Mouse (Mus musculus) midbrain, embryonic 15.5 days (tissue): ENCODE data around the gene Cfap61. TPM values are rescaled to one million over a fixed set of nuclear protein-coding genes. Genes with fewer than 3 reads are reported as not detected.

Experiments
- ATAC-seq: fragments of 200-750 bp; cut with Nextera tagmentation; replicated peaks from 2 replicates; pipeline ENCODE4 v1.8.0; 2017; ENCODE audit warnings: moderate TSS enrichment
- H3K27ac ChIP-seq: fragments of 300-500 bp; sonication (generic); 2 replicates; pipeline ENCODE4 v1.5.1; 2015; ENCODE audit warnings: mild to moderate bottlenecking, inconsistent platforms
- H3K27me3 ChIP-seq: fragments of 300-500 bp; sonication (generic); replicated peaks from 2 replicates; pipeline ENCODE4 v1.6.1; 2015; ENCODE audit warnings: inconsistent platforms
- H3K36me3 ChIP-seq: fragments of 300-500 bp; sonication (generic); replicated peaks from 2 replicates; pipeline ENCODE4 v1.6.1; 2015; ENCODE audit warnings: inconsistent platforms
- H3K4me1 ChIP-seq: fragments of 300-500 bp; sonication (generic); 2 replicates; pipeline ENCODE4 v1.6.1; 2015; ENCODE audit warnings: inconsistent platforms
- H3K4me2 ChIP-seq: fragments of 300-500 bp; sonication (generic); 2 replicates; pipeline ENCODE4 v1.6.1; 2015; ENCODE audit warnings: inconsistent platforms, mild to moderate bottlenecking, moderate library complexity
- H3K4me3 ChIP-seq: fragments of 300-500 bp; sonication (generic); 2 replicates; pipeline ENCODE4 v1.5.1; 2015; ENCODE audit warnings: mild to moderate bottlenecking, inconsistent platforms
- H3K9ac ChIP-seq: fragments of 300-500 bp; sonication (generic); 2 replicates; pipeline ENCODE4 v1.6.1; 2015; ENCODE audit warnings: mild to moderate bottlenecking, inconsistent platforms
- H3K9me3 ChIP-seq: fragments of 300-500 bp; sonication (generic); 2 replicates; pipeline ENCODE4 v1.6.1; 2016; ENCODE audit warnings: inconsistent platforms
- WGBS: fragments of 180-500 bp; shearing (Covaris S2); methylation state at CpG from one replicate; pipeline ENCODE4 v1.1.7; 2015; ENCODE audit warnings: mixed read lengths; 5-methylcytosine and 5-hydroxymethylcytosine counted together
- polyA plus RNA-seq: library from polyadenylated mRNA; unstranded; fragments of >200 nt; fragmentation: Nextera tagmentation; extraction: Ambion mirVana; gene quantifications from 2 replicates; pipeline ENCODE4 v1.2.1, GENCODE M21; 2015

Cfap61 gene
- polyA plus RNA-seq, 1 experiment from 2014 or later: 3.5 TPM

DNA sequence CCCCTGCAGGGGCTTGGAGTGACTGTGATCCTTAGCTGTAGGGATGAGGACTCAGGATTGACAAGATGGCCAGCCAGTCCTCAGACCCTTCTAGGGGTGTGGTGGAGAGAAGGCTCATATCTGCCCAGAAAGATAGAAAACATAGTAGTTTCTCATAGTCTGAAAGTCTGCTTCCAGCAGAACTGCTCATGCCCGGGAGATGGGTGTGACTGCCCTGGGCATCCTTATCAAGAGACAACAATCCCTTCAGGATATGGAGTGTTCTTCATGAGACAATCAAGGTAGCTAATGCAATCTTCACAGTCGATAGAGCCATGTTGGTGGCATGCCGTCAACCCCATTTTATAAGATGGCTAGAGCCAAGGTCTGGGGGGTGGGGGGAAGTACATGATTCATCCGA, 173.4 kb downstream of the Cfap61 start:
- no peak for ATAC-seq
- no peak overlapping the region for H3K27ac ChIP-seq
- H3K9me3 ChIP-seq: no peaks in the 10 kb centered on the region
- WGBS: 88% methylated on average over 4 of the region's 4 CpGs
- H3K9ac ChIP-seq: no peak overlapping the region
- H3K4me2 ChIP-seq: no peak overlapping the region
- H3K36me3 ChIP-seq: no peaks in the 10 kb centered on the region
- H3K4me1 ChIP-seq: 0 out of 2 replicates have a peak, but pooled peaks cover 2% of the 10 kb centered on the region
- no peaks in the 10 kb centered on the region for H3K27me3 ChIP-seq
- H3K4me3 ChIP-seq: no peak overlapping the region

- no peak for ATAC-seq
- no peak overlapping the region for H3K4me2 ChIP-seq
- H3K9me3 ChIP-seq: no peaks in the 10 kb centered on the region
- H3K27ac ChIP-seq: no peak overlapping the region
- no peak overlapping the region for H3K9ac ChIP-seq
- H3K4me3 ChIP-seq: no peak overlapping the region
- WGBS: 74% methylated on average over 9 of the region's 9 CpGs
- no peaks in the 10 kb centered on the region for H3K27me3 ChIP-seq
- H3K4me1 ChIP-seq: no peaks in the 10 kb centered on the region
- no peaks in the 10 kb centered on the region for H3K36me3 ChIP-seq
Observed at GRCm38 (mm10) chr2:146109921-146110320, 175.3 kb downstream of the Cfap61 start.

DNA sequence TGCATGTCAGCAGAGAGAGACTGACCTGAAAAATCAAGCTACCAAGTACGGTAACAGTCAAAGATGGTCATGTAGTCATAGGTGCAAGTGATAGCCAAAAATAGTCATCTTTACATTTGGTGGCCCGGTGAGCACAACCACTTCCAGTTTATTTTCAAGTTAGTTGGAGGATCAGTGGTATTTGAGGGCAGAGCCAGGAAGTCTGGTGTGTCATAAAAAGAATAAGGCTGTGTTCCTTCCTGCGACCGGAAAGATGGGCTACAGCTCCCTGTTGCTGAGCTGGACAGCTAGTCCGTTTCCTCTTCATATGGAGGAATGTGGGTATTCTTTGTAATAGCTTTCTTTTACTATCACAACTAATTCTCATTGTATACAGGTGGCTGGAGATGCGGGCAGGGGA, 181.7 kb downstream of the Cfap61 start:
- no peaks in the 10 kb centered on the region for H3K36me3 ChIP-seq
- WGBS: 87% methylated on average over 6 of the region's 6 CpGs
- H3K4me3 ChIP-seq: no peak overlapping the region
- no peak for ATAC-seq
- no peak overlapping the region for H3K4me2 ChIP-seq
- no peaks in the 10 kb centered on the region for H3K9me3 ChIP-seq
- H3K4me1 ChIP-seq: no peaks in the 10 kb centered on the region
- no peak overlapping the region for H3K9ac ChIP-seq
- H3K27ac ChIP-seq: no peak overlapping the region
- no peaks in the 10 kb centered on the region for H3K27me3 ChIP-seq

GRCm38 (mm10) chr2:146116726-146117125, 182.1 kb downstream of the Cfap61 start:
- 96% methylated on average over 5 of the region's 5 CpGs for WGBS

GRCm38 (mm10) chr2:146117191-146117914, 182.8 kb downstream of the Cfap61 start:
- 32% methylated on average over 17 of the region's 17 CpGs for WGBS
- no peak overlapping the region for H3K4me2 ChIP-seq
- H3K36me3 ChIP-seq: no peaks in the 10 kb centered on the region
- H3K9me3 ChIP-seq: no peaks in the 10 kb centered on the region
- ATAC-seq: 0 out of 2 replicates have a peak, but pooled peaks have one; percentile 9
- H3K27ac ChIP-seq: no peak overlapping the region
- no peaks in the 10 kb centered on the region for H3K27me3 ChIP-seq
- H3K9ac ChIP-seq: no peak overlapping the region
- H3K4me3 ChIP-seq: no peak overlapping the region
- no peaks in the 10 kb centered on the region for H3K4me1 ChIP-seq

More at GRCm38 (mm10) chr2:146116726-146117125, 182.1 kb downstream of the Cfap61 start:
- Histone ChIP-seq H3K4me2 (no peak overlapping the region), H3K27ac (no peak overlapping the region), H3K4me1 (no peaks in the 10 kb centered on the region), H3K4me3 (no peak overlapping the region), H3K9ac (no peak overlapping the region), H3K36me3 (no peaks in the 10 kb centered on the region), H3K27me3 (no peaks in the 10 kb centered on the region), H3K9me3 (no peaks in the 10 kb centered on the region)
- no peak for ATAC-seq

GRCm38 (mm10) chr2:146117915-146118403, 183.4 kb downstream of the Cfap61 start:
- Histone ChIP-seq H3K9ac (no peak overlapping the region), H3K36me3 (no peaks in the 10 kb centered on the region), H3K9me3 (no peaks in the 10 kb centered on the region), H3K27me3 (no peaks in the 10 kb centered on the region), H3K4me2 (no peak overlapping the region), H3K4me3 (no peak overlapping the region), H3K27ac (no peak overlapping the region), H3K4me1 (no peaks in the 10 kb centered on the region)
- 34% methylated on average over 3 of the region's 3 CpGs for WGBS
- ATAC-seq: no peak

DNA sequence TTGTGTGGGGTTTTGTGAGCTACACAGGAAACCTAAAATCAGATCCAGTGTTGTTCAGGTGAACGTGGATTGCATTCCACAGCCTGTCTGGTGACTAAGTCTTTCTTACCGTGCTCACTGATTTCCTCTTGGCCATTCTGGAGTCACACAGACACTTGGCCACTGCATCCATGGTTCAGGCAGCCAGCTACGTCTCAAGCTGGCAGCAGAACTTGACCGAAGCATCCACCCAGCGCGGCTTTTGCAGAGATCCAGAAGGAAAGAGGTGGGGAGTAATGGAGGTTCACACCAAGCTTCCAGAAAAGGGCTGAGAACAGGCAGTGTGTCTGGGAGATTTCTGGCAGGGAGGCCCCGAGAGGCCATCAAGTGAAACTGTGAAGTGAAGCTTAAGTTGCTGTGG, 187.0 kb downstream of the Cfap61 start:
- ATAC-seq: no peak
- Histone ChIP-seq H3K27ac (no peak overlapping the region), H3K4me2 (no peak overlapping the region), H3K27me3 (no peaks in the 10 kb centered on the region), H3K9ac (no peak overlapping the region), H3K4me3 (no peak overlapping the region), H3K9me3 (no peaks in the 10 kb centered on the region), H3K4me1 (no peaks in the 10 kb centered on the region), H3K36me3 (no peaks in the 10 kb centered on the region)
- WGBS: 87% methylated on average over 7 of the region's 7 CpGs

- H3K9me3 ChIP-seq: no peaks in the 10 kb centered on the region
- 96% methylated on average over 2 of the region's 2 CpGs for WGBS
Observed at GRCm38 (mm10) chr2:146125129-146125528, 190.5 kb downstream of the Cfap61 start.

GRCm38 (mm10) chr2:146128622-146129021, 194.0 kb downstream of the Cfap61 start:
- Histone ChIP-seq H3K4me2 (no peak overlapping the region), H3K9me3 (no peaks in the 10 kb centered on the region), H3K9ac (no peak overlapping the region), H3K36me3 (no peaks in the 10 kb centered on the region), H3K27ac (no peak overlapping the region), H3K4me3 (no peak overlapping the region), H3K4me1 (no peaks in the 10 kb centered on the region), H3K27me3 (no peaks in the 10 kb centered on the region)
- no peak for ATAC-seq
- WGBS: 58% methylated on average over 6 of the region's 6 CpGs

More at GRCm38 (mm10) chr2:146125129-146125528, 190.5 kb downstream of the Cfap61 start:
- H3K36me3 ChIP-seq: no peaks in the 10 kb centered on the region
- no peak for ATAC-seq
- H3K4me1 ChIP-seq: no peaks in the 10 kb centered on the region
- no peak overlapping the region for H3K4me2 ChIP-seq
- no peaks in the 10 kb centered on the region for H3K27me3 ChIP-seq
- no peak overlapping the region for H3K27ac ChIP-seq
- H3K9ac ChIP-seq: no peak overlapping the region
- no peak overlapping the region for H3K4me3 ChIP-seq

- Histone ChIP-seq H3K9ac (no peak overlapping the region), H3K27me3 (no peaks in the 10 kb centered on the region), H3K36me3 (no peaks in the 10 kb centered on the region), H3K4me1 (no peaks in the 10 kb centered on the region), H3K9me3 (no peaks in the 10 kb centered on the region), H3K4me3 (no peak overlapping the region), H3K4me2 (no peak overlapping the region), H3K27ac (no peak overlapping the region)
- no peak for ATAC-seq
- 85% methylated on average over 3 of the region's 3 CpGs for WGBS
Observed at GRCm38 (mm10) chr2:146130514-146130913, 195.9 kb downstream of the Cfap61 start.

DNA sequence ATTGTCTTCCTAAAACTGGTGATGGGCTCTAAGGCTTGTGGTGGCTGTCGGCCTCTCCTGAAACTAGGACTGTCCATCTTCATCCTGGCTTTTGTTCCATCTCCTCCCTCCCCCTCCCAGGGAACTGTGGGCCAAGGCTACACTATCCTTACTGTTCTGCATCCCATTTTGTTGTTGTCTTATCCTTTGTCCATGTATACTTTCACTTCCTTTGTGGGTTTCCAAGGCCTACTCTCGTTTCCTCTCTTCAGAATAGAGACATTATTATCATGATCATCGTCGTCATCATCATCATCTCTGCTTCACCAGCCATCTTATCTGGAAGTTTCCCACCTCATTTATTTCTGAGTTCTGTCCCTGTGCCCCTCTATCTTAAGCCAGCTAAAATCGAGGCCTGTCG, 199.7 kb downstream of the Cfap61 start:
- Histone ChIP-seq H3K4me1 (no peaks in the 10 kb centered on the region), H3K36me3 (no peaks in the 10 kb centered on the region), H3K9ac (no peak overlapping the region), H3K9me3 (no peaks in the 10 kb centered on the region), H3K4me2 (no peak overlapping the region), H3K27ac (no peak overlapping the region), H3K4me3 (no peak overlapping the region), H3K27me3 (no peaks in the 10 kb centered on the region)
- 85% methylated on average over 6 of the region's 6 CpGs for WGBS
- no peak for ATAC-seq

DNA sequence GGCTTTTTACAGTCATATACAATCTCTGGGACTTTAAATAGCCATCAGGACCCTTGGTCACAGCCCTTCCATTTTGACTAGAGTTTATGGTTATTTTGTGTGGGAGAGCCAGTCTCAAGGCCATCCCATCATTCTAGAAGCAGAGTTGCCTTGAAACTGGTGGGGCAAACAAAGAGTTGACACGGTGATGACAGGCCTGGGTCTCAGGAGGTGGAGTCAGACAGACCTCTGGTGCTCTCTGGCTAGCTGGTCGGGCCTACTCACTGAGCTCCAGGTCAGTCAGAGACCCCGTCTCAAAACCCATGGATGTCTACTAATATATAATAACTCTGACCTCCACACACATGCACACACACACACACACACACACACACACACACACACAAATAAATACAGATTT, 206.1 kb downstream of the Cfap61 start:
- H3K9ac ChIP-seq: no peak overlapping the region
- no peaks in the 10 kb centered on the region for H3K9me3 ChIP-seq
- ATAC-seq: no peak
- no peak overlapping the region for H3K27ac ChIP-seq
- H3K27me3 ChIP-seq: no peaks in the 10 kb centered on the region
- H3K4me3 ChIP-seq: no peak overlapping the region
- no peaks in the 10 kb centered on the region for H3K36me3 ChIP-seq
- no peak overlapping the region for H3K4me2 ChIP-seq
- H3K4me1 ChIP-seq: no peaks in the 10 kb centered on the region
- WGBS: 81% methylated on average over 3 of the region's 3 CpGs

DNA sequence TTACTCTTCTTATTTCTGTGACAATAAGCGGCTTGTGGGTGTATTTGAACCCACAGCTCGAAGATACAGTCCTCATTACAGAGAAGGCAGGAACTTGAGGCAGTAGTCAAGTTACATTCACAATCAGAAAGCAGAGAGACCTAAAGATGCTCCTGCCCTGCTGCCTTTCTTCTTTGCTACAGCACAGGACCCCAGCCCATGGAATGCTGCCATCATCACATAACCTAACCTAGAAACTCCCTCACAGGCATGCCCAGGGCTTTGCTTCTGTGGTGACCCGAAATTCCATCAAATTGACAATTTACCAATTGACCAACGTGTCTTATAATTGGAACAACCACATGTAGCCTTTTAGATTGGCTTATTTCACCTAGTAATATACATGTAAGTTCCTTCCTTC, 212.7 kb downstream of the Cfap61 start:
- no peaks in the 10 kb centered on the region for H3K27me3 ChIP-seq
- H3K4me2 ChIP-seq: no peak overlapping the region
- H3K4me3 ChIP-seq: no peak overlapping the region
- no peak overlapping the region for H3K27ac ChIP-seq
- WGBS: 86% methylated on average over 4 of the region's 4 CpGs
- H3K4me1 ChIP-seq: no peaks in the 10 kb centered on the region
- no peak overlapping the region for H3K9ac ChIP-seq
- H3K9me3 ChIP-seq: no peaks in the 10 kb centered on the region
- no peaks in the 10 kb centered on the region for H3K36me3 ChIP-seq
- no peak for ATAC-seq
